Mouse (Mus musculus): ENCODE results near the gene Cox20. TPM values are rescaled to one million over a fixed set of nuclear protein-coding genes. Genes with fewer than 3 reads are reported as not detected.
A peak's percentile ranks its signal among the peaks of the same experiment; 100 is the strongest.

The Cox20 gene
- polyA plus RNA-seq, 1 experiment from 2014 or later: 152 TPM

DNA sequence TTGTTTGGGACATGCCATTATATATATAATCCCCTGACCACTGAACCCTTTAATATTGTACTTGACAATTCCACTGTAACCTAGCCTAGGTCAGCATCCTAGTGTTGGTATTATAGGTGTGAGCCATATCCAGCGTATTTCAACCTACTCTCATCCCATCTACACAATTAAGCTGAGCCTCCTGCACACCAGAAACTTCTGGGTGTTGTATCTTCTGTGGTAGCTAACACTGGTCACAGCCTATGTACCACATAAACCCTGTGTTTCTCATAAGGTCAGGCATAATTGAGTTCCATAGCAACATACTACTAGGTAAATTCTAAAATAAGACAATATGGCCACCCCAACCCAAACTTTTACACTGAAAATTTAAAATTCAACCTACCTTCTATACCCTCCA lies 4.3 kb downstream of the Cox20 start:
- 85% methylated on average over 1 of the region's 1 CpGs for WGBS
- peaks cover 50% of the 10 kb centered on the region for H3K36me3 ChIP-seq

DNA sequence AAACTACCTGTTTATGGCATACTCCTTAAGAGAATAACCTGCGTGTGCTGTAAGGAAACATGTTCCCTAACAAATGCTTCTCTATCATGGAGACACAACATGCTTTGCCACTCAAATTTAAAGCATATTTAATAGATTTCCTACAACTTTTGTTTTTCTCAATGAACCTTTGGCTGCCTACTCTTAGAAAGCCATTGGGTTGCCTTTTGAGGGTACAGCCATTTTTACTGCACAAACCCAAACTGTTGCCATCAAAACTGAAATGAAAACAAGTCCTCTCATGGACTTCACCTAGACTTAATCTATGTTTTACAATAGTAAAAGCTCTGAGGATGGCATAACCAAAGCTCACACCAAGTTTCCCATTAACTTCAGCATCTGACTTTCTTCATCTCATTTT lies 5.6 kb downstream of the Cox20 start:
- 95% methylated on average over 1 of the region's 1 CpGs for WGBS
- Histone ChIP-seq H3K4me3 (no peak overlapping the region), H3K9me3 (no peaks in the 10 kb centered on the region), H3K4me1 (replicated peaks) (peaks cover 25% of the 10 kb centered on the region), H3K27ac (no peak overlapping the region), H3K9ac (no peak overlapping the region), H3K4me2 (no peak overlapping the region), H3K36me3 (peaks cover 57% of the 10 kb centered on the region), H3K27me3 (no peaks in the 10 kb centered on the region)
- no peak for ATAC-seq (ENCODE audit: low FRiP score)

More for the DNA sequence above, 4.3 kb downstream of the Cox20 start:
- H3K4me2 ChIP-seq: no peak overlapping the region
- H3K27me3 ChIP-seq: no peaks in the 10 kb centered on the region
- H3K9ac ChIP-seq: no peak overlapping the region
- no peaks in the 10 kb centered on the region for H3K9me3 ChIP-seq
- peaks cover 25% of the 10 kb centered on the region for H3K4me1 ChIP-seq (replicated peaks)
- H3K27ac ChIP-seq: no peak overlapping the region
- H3K4me3 ChIP-seq: no peak overlapping the region
- no peak for ATAC-seq (ENCODE audit: low FRiP score)

DNA sequence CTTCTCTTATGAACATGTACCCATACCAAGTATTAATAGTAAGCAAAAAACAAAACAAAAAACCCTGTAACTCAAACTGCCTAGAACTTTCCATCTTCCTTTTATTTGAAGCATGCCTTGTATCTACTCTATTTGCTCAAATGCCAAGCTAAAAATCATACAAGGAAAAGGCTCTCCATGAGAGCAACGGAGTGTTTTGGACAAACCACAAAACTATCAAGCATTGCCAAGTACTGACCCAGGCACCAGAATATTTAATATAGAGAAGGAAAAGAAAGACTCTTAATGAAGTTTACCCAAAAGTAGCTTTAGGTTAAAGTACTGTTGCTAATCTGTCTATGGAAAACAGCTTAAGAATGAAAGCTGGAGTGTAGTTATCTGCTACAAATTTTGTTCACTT lies 7.4 kb downstream of the Cox20 start:
- Histone ChIP-seq H3K4me3 (no peak overlapping the region), H3K9ac (no peak overlapping the region), H3K27ac (no peak overlapping the region), H3K9me3 (no peaks in the 10 kb centered on the region), H3K36me3 (peaks cover 69% of the 10 kb centered on the region), H3K4me1 (replicated peaks) (peaks cover 7% of the 10 kb centered on the region), H3K27me3 (no peaks in the 10 kb centered on the region), H3K4me2 (no peak overlapping the region)
- WGBS: 95% methylated on average over 1 of the region's 1 CpGs
- ATAC-seq (ENCODE audit: low FRiP score): no peak

DNA sequence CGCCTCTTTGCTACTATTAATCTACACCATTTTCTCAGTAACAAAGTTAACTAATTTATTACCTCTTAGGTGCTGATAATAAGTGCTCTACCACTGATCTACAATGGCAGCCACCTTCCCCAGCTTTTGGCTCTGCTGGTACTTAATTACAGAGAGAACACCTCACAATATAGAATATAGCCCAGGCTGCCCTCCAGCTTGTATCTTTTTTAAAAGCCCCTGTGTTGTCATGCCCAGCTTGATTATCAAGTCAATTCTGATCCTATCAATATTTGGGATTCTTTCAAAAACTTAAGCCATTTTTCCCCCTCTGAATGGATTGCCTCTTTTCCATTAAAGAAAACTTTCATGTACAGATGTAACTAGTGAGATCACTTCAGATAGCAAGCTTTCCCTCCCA lies 8.0 kb downstream of the Cox20 start:
- 90% methylated on average over 1 of the region's 1 CpGs for WGBS
- no peaks in the 10 kb centered on the region for H3K9me3 ChIP-seq
- no peak overlapping the region for H3K27ac ChIP-seq
- H3K36me3 ChIP-seq: peaks cover 68% of the 10 kb centered on the region
- no peaks in the 10 kb centered on the region for H3K27me3 ChIP-seq
- ATAC-seq (ENCODE audit: low FRiP score): no peak
- peaks cover 4% of the 10 kb centered on the region; the same call in 1 of the 2 replicates for H3K4me1 ChIP-seq (replicated peaks)
- H3K4me3 ChIP-seq: no peak overlapping the region
- no peak overlapping the region for H3K9ac ChIP-seq
- no peak overlapping the region for H3K4me2 ChIP-seq

DNA sequence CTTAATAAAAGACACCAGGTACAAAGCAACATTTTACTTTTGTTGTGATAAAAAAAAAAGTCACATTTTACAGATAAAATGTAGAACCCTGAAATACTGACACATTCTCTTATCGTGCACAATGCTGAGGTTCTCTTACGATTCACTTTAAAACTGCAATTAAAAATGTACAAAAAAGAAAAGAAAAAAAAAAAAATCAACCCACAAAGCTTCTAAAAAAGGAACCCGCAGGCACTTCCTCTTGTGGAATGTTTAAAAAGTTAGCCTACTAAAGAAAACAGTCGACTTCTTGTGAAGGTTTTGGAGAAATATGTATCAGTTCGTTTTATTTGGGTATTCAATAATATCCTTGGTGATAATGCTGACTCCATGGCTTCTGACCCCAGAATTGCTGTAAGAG lies 10.1 kb downstream of the Cox20 start:
- Histone ChIP-seq H3K36me3 (peaks cover 66% of the 10 kb centered on the region), H3K9ac (no peak overlapping the region), H3K4me2 (no peak overlapping the region), H3K9me3 (no peaks in the 10 kb centered on the region), H3K27me3 (no peaks in the 10 kb centered on the region), H3K4me3 (no peak overlapping the region), H3K4me1 (replicated peaks) (peaks cover 16% of the 10 kb centered on the region), H3K27ac (no peak overlapping the region)
- 91% methylated on average over 5 of the region's 5 CpGs for WGBS
- no peak for ATAC-seq (ENCODE audit: low FRiP score)

DNA sequence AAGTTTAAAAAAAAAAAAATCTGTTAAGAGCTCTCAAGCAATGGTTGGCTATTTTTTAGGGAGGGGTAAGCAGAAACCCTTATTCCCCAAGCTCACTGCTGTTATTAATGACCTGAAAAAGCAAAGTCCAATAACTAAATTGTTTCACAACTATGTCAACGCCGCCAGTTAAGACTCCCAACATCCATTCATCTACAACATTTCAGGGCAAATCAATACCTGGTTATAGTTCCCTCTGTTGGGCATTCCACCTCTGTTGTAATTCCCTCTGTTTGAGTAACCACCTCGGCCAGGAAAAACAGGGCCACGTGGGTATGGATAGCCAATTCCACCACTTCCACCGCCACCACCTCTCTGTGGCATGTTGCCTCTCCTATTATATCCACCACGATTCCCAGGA lies 11.0 kb downstream of the Cox20 start:
- Histone ChIP-seq H3K9me3 (no peaks in the 10 kb centered on the region), H3K4me3 (no peak overlapping the region), H3K27ac (no peak overlapping the region), H3K9ac (no peak overlapping the region), H3K4me2 (no peak overlapping the region), H3K4me1 (replicated peaks) (peaks cover 23% of the 10 kb centered on the region), H3K27me3 (no peaks in the 10 kb centered on the region), H3K36me3 (peaks cover 63% of the 10 kb centered on the region)
- WGBS: 75% methylated on average over 6 of the region's 6 CpGs
- no peak for ATAC-seq (ENCODE audit: low FRiP score)

DNA sequence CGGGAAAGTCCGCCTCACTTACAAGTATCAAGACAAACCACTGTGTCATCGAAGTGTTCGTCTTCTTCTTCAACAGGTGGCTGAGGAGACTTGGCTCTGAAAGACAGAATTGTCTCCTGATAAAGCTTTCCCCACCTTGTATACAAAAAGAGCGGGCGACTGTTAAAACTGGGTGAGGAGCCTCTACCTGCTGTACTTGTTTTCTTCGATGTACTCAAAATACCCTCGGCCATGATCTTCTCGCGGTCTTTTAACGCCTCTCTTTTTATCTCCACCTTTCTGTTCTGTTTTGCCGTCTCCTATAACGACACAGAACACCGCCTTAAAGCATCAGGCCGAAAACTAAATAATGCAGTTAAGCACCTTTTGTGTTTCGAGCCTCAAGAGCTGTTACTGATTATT lies 16.9 kb downstream of the Cox20 start:
- under 1% methylated on average over 16 of the region's 16 CpGs for WGBS
- Histone ChIP-seq H3K36me3 (peaks cover 28% of the 10 kb centered on the region), H3K4me1 (replicated peaks) (peaks cover 32% of the 10 kb centered on the region), H3K4me2 (peak overlapping the region; percentile 88), H3K27ac (peak overlapping the region; percentile 100; the same call in 1 of the 2 replicates), H3K9ac (peak overlapping the region; percentile 100), H3K27me3 (no peaks in the 10 kb centered on the region), H3K9me3 (no peaks in the 10 kb centered on the region), H3K4me3 (peak overlapping the region; percentile 100)
- ATAC-seq (ENCODE audit: low FRiP score): no peak

DNA sequence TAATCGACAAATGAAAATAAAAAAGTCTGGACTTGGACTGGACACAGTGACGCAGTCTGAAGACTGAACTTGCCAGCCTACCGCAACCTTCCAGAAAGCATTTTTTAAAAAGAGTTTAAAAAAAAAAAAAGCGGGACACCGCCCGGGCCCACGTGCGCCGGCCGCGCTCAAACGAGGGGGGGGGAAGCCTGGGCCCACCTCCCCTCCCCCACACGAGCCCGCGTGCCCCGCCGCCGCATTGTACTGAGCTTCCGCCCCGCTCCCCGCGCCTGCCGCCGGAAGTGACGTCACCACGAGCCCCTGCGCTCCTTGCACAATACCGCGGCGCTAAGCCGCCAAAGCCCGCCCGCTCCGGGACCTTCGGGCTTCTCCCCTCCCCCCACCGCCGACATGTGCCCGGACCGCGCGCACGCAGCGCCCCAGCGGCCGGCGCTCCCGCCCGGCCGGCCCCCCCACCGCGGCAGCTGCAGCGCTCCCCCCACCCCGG lies 17.4 kb downstream of the Cox20 start:
- 1% methylated on average over 47 of the region's 53 CpGs for WGBS
- Histone ChIP-seq H3K9ac (peak overlapping the region; percentile 100), H3K4me2 (peak overlapping the region; percentile 88), H3K4me3 (peak overlapping the region; percentile 100), H3K27me3 (no peaks in the 10 kb centered on the region), H3K27ac (peak overlapping the region; percentile 100), H3K36me3 (peaks cover 23% of the 10 kb centered on the region), H3K4me1 (replicated peaks) (peaks cover 32% of the 10 kb centered on the region), H3K9me3 (no peaks in the 10 kb centered on the region)
- peak; percentile 94 for ATAC-seq (ENCODE audit: low FRiP score)

DNA sequence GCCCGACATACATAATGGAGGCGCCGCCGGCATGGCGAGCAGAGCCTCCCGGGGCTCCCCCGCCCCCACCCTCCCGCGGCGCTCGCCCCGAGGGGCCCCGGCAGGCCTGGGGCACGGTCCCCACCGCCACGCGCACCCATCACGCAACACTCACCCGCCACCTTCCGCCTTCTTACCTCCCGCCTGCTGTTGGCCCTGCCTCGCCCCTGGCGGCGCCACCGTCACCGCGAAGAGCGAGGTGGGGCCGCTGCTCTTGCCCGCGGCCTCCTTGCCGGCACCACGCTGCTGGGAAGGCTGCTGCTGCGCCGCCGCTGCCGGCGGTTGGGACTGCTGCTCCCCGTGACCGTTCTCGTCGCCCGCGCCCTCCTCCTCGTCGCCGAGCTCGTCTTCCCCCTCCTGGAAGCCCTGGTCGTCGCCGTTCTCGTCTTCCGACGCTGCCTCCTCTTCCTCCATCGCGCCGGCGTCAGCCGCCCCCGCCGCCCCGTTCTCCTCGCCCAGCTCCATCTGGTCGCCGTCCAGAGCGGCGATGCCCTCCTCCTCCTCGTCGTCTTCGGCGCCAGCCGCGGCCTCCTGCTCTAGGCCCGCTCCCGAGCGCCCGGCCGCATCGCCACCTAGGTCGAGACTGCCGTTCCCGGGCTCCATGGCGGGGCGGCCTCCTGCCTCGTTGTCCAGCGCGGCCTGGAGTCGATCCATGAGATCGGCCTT lies 18.0 kb downstream of the Cox20 start:
- Histone ChIP-seq H3K4me2 (peak overlapping the region; percentile 34), H3K4me3 (peak overlapping the region; percentile 100), H3K9ac (peak overlapping the region; percentile 100), H3K36me3 (peaks cover 18% of the 10 kb centered on the region), H3K27ac (peak overlapping the region; percentile 100), H3K27me3 (no peaks in the 10 kb centered on the region), H3K9me3 (no peaks in the 10 kb centered on the region), H3K4me1 (replicated peaks) (peaks cover 29% of the 10 kb centered on the region)
- WGBS: under 1% methylated on average over 74 of the region's 89 CpGs
- ATAC-seq (ENCODE audit: low FRiP score): peak; percentile 55

DNA sequence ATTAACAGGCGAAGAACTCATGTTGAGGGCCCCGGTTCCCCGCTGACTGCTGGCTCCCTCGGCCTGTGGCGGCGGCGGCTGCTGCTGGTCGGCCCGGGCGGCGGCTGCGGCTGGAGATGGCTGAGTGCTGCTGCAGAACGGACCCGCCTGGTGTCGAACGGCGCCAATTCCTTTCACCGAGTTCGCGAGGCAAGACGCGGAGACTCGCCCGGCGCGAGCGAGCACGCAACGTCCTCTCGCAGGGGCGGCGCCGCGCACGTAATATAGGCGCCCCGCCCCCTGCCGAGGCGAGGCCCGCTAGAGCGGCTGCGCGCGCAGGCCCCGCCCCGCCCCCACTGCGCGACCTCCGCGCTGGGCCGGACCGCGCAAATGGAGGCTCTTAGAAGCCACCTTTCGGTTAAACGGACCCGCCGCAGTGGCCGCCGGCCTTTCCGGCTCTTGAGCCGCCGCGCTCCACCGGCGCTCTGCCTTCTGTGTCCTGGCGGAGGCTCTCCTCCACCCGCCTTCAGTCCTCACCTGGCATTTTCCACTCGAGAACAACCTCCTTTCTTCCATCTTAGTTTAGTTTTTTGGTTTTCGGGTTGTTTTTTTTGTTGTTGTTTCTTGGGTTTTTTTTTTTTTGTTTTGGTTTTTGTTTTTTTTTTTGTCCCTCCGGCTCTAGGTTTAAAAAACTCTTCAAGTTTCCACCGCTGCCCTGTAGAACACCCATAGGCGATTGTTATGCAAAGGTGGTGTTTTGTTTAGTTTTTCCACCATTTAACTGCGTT lies 18.8 kb downstream of the Cox20 start, which contains the start of gene Hnrnpu:
TSS of gene Hnrnpu (minus strand) at position 247 of the 767 bp plus-strand sequence.
- H3K27ac ChIP-seq: peak within 1 kb of the TSS; percentile 100
- 0% methylated on average over 51 of the region's 73 CpGs for WGBS

DNA sequence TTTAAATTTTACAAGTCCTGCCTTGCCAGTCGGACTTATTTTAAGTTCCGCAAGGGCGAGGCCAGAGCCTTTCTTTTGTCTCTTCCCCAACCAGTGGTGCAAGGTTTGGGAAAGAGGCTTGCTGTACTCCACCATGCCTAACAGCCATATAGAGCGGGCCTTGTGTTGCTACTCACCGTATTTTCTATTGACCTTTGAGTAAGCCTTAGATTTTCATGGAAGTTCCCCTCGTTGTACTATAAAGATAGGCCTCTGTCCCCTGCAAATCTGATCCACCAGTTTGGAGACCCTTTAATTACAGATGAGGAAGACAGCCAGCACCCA lies 19.4 kb downstream of the Cox20 start:
- peak overlapping the region; percentile 67 for H3K4me2 ChIP-seq
- no peaks in the 10 kb centered on the region for H3K27me3 ChIP-seq
- ATAC-seq (ENCODE audit: low FRiP score): no peak
- H3K36me3 ChIP-seq: peaks cover 4% of the 10 kb centered on the region
- peaks cover 20% of the 10 kb centered on the region for H3K4me1 ChIP-seq (replicated peaks)
- 5% methylated on average over 6 of the region's 6 CpGs for WGBS
- peak overlapping the region; percentile 100 for H3K27ac ChIP-seq
- H3K9ac ChIP-seq: peak overlapping the region; percentile 100
- peak overlapping the region; percentile 100 for H3K4me3 ChIP-seq
- no peaks in the 10 kb centered on the region for H3K9me3 ChIP-seq

More for the DNA sequence above, 18.8 kb downstream of the Cox20 start, which contains the start of gene Hnrnpu:
- Histone ChIP-seq H3K36me3 (peaks cover 10% of the 10 kb centered on the region), H3K4me3 (peak within 1 kb of the TSS; percentile 100), H3K27me3 (no peaks in the 10 kb centered on the region), H3K9me3 (no peaks in the 10 kb centered on the region), H3K4me1 (replicated peaks) (peaks cover 26% of the 10 kb centered on the region), H3K4me2 (peak within 1 kb of the TSS; percentile 67), H3K9ac (peak within 1 kb of the TSS; percentile 100)
- ATAC-seq (ENCODE audit: low FRiP score): peak; percentile 91

DNA sequence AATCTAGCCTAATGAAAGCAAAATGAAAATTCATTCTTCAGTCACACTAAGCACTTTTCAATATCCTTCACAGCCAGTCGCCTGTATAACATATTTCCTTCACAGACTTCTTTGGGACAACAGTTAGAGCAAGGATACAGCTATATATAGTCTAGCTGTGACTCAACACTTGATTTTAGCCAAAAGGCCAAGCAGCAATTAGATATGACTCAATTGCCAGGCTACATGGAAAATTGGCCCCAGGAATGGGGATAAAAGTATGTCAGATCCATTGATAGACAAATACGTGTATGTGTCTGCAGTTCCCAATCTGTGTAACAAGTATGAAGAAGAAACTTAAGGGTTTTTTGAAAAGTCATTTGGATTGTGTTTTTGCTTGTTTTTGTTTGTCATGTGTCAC lies 21.3 kb downstream of the Cox20 start:
- no peaks in the 10 kb centered on the region for H3K36me3 ChIP-seq
- no peak for ATAC-seq (ENCODE audit: low FRiP score)
- no peak overlapping the region for H3K27ac ChIP-seq
- no peak overlapping the region for H3K9ac ChIP-seq
- H3K4me2 ChIP-seq: no peak overlapping the region
- no peaks in the 10 kb centered on the region for H3K9me3 ChIP-seq
- H3K27me3 ChIP-seq: no peaks in the 10 kb centered on the region
- no peak overlapping the region for H3K4me3 ChIP-seq
- 93% methylated on average over 2 of the region's 2 CpGs for WGBS
- peaks cover 7% of the 10 kb centered on the region for H3K4me1 ChIP-seq (replicated peaks)
